Mouse (Mus musculus): ENCODE data around the gene Ticam1.

GRCm38 (mm10) chr17:56256239-56256881 lies 20.2 kb downstream of the Ticam1 start, which contains the start of gene Fem1a:
- TF ChIP-seq ZC3H11A (IDR thresholded peaks at IDR 0.05; ENCODE audit: borderline replicate concordance, low read depth, low read length) (no peak), HCFC1 (IDR thresholded peaks at IDR 0.05; ENCODE audit: borderline replicate concordance, insufficient read depth, low read length) (peak; percentile 99), MAFK (IDR thresholded peaks at IDR 0.05; ENCODE audit: insufficient read depth, low read depth, low read length) (no peak), ZNF384 (IDR thresholded peaks at IDR 0.05; ENCODE audit: low read depth, low read length) (no peak)

All from ES-E14 (cell line).